Mouse (Mus musculus) midbrain, embryonic 15.5 days (tissue): ENCODE data around the gene Bmp6. TPM values are rescaled to one million over a fixed set of nuclear protein-coding genes. Genes with fewer than 3 reads are reported as not detected.

Source experiments
- ATAC-seq: fragments of 200-750 bp; cut with Nextera tagmentation; replicated peaks from 2 replicates; pipeline ENCODE4 v1.8.0; 2017; ENCODE audit warnings: moderate TSS enrichment
- H3K27ac ChIP-seq: fragments of 300-500 bp; sonication (generic); 2 replicates; pipeline ENCODE4 v1.5.1; 2015; ENCODE audit warnings: mild to moderate bottlenecking, inconsistent platforms
- H3K27me3 ChIP-seq: fragments of 300-500 bp; sonication (generic); replicated peaks from 2 replicates; pipeline ENCODE4 v1.6.1; 2015; ENCODE audit warnings: inconsistent platforms
- H3K36me3 ChIP-seq: fragments of 300-500 bp; sonication (generic); replicated peaks from 2 replicates; pipeline ENCODE4 v1.6.1; 2015; ENCODE audit warnings: inconsistent platforms
- H3K4me1 ChIP-seq: fragments of 300-500 bp; sonication (generic); 2 replicates; pipeline ENCODE4 v1.6.1; 2015; ENCODE audit warnings: inconsistent platforms
- H3K4me2 ChIP-seq: fragments of 300-500 bp; sonication (generic); 2 replicates; pipeline ENCODE4 v1.6.1; 2015; ENCODE audit warnings: inconsistent platforms, mild to moderate bottlenecking, moderate library complexity
- H3K4me3 ChIP-seq: fragments of 300-500 bp; sonication (generic); 2 replicates; pipeline ENCODE4 v1.5.1; 2015; ENCODE audit warnings: mild to moderate bottlenecking, inconsistent platforms
- H3K9ac ChIP-seq: fragments of 300-500 bp; sonication (generic); 2 replicates; pipeline ENCODE4 v1.6.1; 2015; ENCODE audit warnings: mild to moderate bottlenecking, inconsistent platforms
- H3K9me3 ChIP-seq: fragments of 300-500 bp; sonication (generic); 2 replicates; pipeline ENCODE4 v1.6.1; 2016; ENCODE audit warnings: inconsistent platforms
- WGBS: fragments of 180-500 bp; shearing (Covaris S2); methylation state at CpG from one replicate; pipeline ENCODE4 v1.1.7; 2015; ENCODE audit warnings: mixed read lengths; 5-methylcytosine and 5-hydroxymethylcytosine counted together
- polyA plus RNA-seq: library from polyadenylated mRNA; unstranded; fragments of >200 nt; fragmentation: Nextera tagmentation; extraction: Ambion mirVana; gene quantifications from 2 replicates; pipeline ENCODE4 v1.2.1, GENCODE M21; 2015

Gene Bmp6
- polyA plus RNA-seq, 1 experiment from 2014 or later: 3.3 TPM

DNA sequence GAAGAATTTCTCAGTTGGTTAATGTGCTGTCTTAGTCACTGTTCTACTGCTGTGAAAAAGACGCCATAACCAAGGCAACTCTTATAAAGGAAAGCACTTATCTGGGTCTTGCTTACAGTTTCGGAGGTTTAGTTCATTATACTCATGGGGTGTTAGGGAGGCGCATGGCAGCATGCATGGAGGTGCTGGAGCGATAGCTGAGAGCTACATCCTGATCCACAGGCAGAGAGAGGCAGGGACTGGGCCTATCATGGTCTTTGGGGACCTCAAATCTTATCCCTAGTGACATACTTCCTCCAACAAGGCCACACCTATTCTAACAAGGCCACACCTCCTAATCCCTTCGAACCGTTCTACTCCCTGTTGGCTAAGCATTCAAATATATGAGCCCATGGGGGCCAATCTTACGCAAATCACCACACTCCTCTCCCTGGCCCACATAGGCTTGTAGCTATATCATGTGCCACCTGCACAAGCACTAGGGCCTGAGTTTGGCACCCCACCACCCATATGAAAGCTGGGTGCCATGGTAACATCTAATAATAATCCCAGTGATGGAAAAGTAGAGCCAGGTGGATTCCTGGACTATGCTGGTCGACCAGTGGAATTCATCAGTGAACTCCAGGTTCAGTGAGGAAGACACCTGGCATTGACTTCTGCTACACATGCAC lies 198.7 kb downstream of the Bmp6 start:
- no peak for ATAC-seq

DNA sequence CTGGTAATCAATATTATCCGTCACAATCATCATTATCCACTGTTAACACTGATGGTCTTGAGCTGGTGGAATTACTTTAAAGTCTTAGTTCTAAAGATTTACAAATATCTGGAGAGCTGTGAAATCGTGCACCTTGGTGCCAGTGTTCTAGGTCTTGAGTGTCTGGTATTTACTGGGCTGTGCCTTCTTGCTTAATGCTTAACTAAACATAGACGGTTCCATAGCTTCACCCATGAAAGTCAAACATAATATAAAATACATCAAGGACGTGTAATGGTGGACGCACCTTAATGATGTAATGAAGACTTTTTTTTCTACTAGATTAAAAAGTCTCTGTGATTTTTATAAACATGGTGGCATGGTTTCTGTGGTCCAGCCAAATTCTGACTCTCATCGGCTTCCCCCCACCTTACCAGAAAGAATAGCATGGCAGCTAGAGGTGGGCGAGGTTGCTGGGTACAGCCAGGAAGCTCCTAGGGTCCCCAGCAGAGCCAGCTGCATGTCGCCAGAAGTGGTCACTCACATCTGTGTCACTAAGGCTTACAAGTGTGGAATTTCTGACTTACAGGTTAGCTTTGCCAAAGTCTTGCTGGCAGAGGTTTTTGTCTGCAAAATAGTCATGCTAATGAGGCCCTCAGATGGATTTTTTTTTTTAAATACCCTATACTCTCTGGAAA lies 200.0 kb downstream of the Bmp6 start:
- Histone ChIP-seq H3K36me3 (no peaks in the 10 kb centered on the region), H3K9me3 (no peaks in the 10 kb centered on the region), H3K4me2 (no peak overlapping the region), H3K4me3 (no peak overlapping the region), H3K27ac (no peak overlapping the region), H3K9ac (no peak overlapping the region), H3K4me1 (no peaks in the 10 kb centered on the region), H3K27me3 (no peaks in the 10 kb centered on the region)
- WGBS: 86% methylated on average over 8 of the region's 8 CpGs
- no peak for ATAC-seq

More for the DNA sequence above, 198.7 kb downstream of the Bmp6 start:
- 68% methylated on average over 8 of the region's 8 CpGs for WGBS
- H3K9ac ChIP-seq: no peak overlapping the region
- H3K27ac ChIP-seq: no peak overlapping the region
- no peaks in the 10 kb centered on the region for H3K4me1 ChIP-seq
- no peaks in the 10 kb centered on the region for H3K36me3 ChIP-seq
- H3K4me2 ChIP-seq: no peak overlapping the region
- no peaks in the 10 kb centered on the region for H3K27me3 ChIP-seq
- no peaks in the 10 kb centered on the region for H3K9me3 ChIP-seq
- no peak overlapping the region for H3K4me3 ChIP-seq

- H3K4me3 ChIP-seq: no peak overlapping the region
- no peaks in the 10 kb centered on the region for H3K36me3 ChIP-seq
- no peaks in the 10 kb centered on the region for H3K27me3 ChIP-seq
- no peak for ATAC-seq
- no peak overlapping the region for H3K4me2 ChIP-seq
- no peak overlapping the region for H3K27ac ChIP-seq
- H3K4me1 ChIP-seq: no peaks in the 10 kb centered on the region
- H3K9me3 ChIP-seq: no peaks in the 10 kb centered on the region
- 73% methylated on average over 3 of the region's 3 CpGs for WGBS
- no peak overlapping the region for H3K9ac ChIP-seq
Measured at GRCm38 (mm10) chr13:38545460-38545859, 200.6 kb downstream of the Bmp6 start.

GRCm38 (mm10) chr13:38546754-38547153 lies 201.8 kb downstream of the Bmp6 start:
- ATAC-seq: no peak
- H3K4me1 ChIP-seq: no peaks in the 10 kb centered on the region
- 90% methylated on average over 4 of the region's 4 CpGs for WGBS

GRCm38 (mm10) chr13:38547717-38548116 lies 202.8 kb downstream of the Bmp6 start:
- Histone ChIP-seq H3K27ac (no peak overlapping the region), H3K27me3 (no peaks in the 10 kb centered on the region), H3K36me3 (no peaks in the 10 kb centered on the region), H3K9ac (no peak overlapping the region), H3K9me3 (no peaks in the 10 kb centered on the region), H3K4me2 (no peak overlapping the region), H3K4me1 (no peaks in the 10 kb centered on the region), H3K4me3 (no peak overlapping the region)
- 92% methylated on average over 5 of the region's 5 CpGs for WGBS
- no peak for ATAC-seq

More at GRCm38 (mm10) chr13:38546754-38547153, 201.8 kb downstream of the Bmp6 start:
- Histone ChIP-seq H3K9ac (no peak overlapping the region), H3K4me3 (no peak overlapping the region), H3K9me3 (no peaks in the 10 kb centered on the region), H3K27me3 (no peaks in the 10 kb centered on the region), H3K4me2 (no peak overlapping the region), H3K36me3 (no peaks in the 10 kb centered on the region), H3K27ac (no peak overlapping the region)

DNA sequence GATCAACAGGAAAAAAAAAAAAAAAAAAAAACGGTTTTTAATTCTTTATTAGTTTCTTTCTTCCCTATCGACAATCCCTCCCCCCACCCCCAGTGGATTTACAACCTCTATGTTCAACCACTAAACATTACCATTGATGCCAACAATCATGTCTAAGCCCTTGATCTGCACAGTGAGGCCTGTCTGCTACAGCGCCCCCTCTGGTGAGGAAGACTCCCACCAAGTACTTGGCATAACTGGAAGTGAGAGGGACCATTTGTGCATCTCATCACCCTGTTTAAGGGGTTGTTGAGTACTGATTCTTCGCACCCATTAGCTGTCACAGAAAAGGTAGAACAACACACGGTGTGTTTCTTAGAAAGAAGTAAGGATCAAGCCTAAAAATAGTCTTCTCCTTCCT lies 203.8 kb downstream of the Bmp6 start:
- Histone ChIP-seq H3K27me3 (no peaks in the 10 kb centered on the region), H3K27ac (no peak overlapping the region), H3K9ac (no peak overlapping the region), H3K4me3 (no peak overlapping the region), H3K4me2 (no peak overlapping the region), H3K9me3 (no peaks in the 10 kb centered on the region), H3K4me1 (no peaks in the 10 kb centered on the region), H3K36me3 (no peaks in the 10 kb centered on the region)
- ATAC-seq: no peak
- WGBS: 78% methylated on average over 5 of the region's 5 CpGs

Other genes with a start within 250 kb of the Bmp6 start
- 0.09 and 0.15 TPM in 2 replicates for gene Dsp, start 193.8 kb upstream of the Bmp6 start, polyA plus RNA-seq
- gene Snrnp48, start 140.2 kb upstream of the Bmp6 start, polyA plus RNA-seq: 27.6 and 29.4 TPM in 2 replicates
- 82.2 and 89.0 TPM in 2 replicates for gene Txndc5, start 183.7 kb downstream of the Bmp6 start, polyA plus RNA-seq